8 mouse cellular contexts compared by ENCODE assay signal in genomic region chr3:103020249-103020942, GRCm38 (mm10). TPM values are rescaled to one million over a fixed set of nuclear protein-coding genes. Genes with fewer than 3 reads are reported as not detected.
DNase-seq lines count a peak whose midpoint lies in the region; ATAC-seq and TF ChIP-seq lines count a peak whose summit lies in the region.

Csde1 (plus strand) TSS chr3:103020426.

- WGBS in heart, embryonic 12.5 days, result under 1% methylated on average over 55 of the region's 55 CpGs
- under 1% methylated on average over 55 of the region's 55 CpGs for WGBS in kidney, postnatal 0 days
- WGBS in liver, embryonic 11.5 days, result under 1% methylated on average over 55 of the region's 55 CpGs
- WGBS in stomach, embryonic 14.5 days, result under 1% methylated on average over 55 of the region's 55 CpGs

- H3K4me2 ChIP-seq in heart, embryonic 12.5 days, result peak within 1 kb of the TSS; percentile 77
- H3K4me2 ChIP-seq in kidney, postnatal 0 days (ENCODE audit: low read length), result peak within 1 kb of the TSS; percentile 58
- peak within 1 kb of the TSS; percentile 78 for H3K4me2 ChIP-seq in liver, embryonic 11.5 days
- H3K4me2 ChIP-seq in stomach, embryonic 14.5 days (replicated peaks; ENCODE audit: low read depth, low read length), result peak within 1 kb of the TSS; percentile 82

- H3K36me3 ChIP-seq in heart, embryonic 12.5 days, result no peaks in the 10 kb centered on the region
- no peaks in the 10 kb centered on the region for H3K36me3 ChIP-seq in kidney, postnatal 0 days (ENCODE audit: insufficient read depth, low read length)
- H3K36me3 ChIP-seq in liver, embryonic 11.5 days (ENCODE audit: control insufficient read depth, insufficient read depth, low read length), result no peaks in the 10 kb centered on the region; the same call in 1 of the 2 replicates
- H3K36me3 ChIP-seq in stomach, embryonic 14.5 days (ENCODE audit: control insufficient read depth, insufficient read depth, low read length), result no peaks in the 10 kb centered on the region

- H3K4me1 ChIP-seq in heart, embryonic 12.5 days (replicated peaks), result peaks cover 18% of the 10 kb centered on the region
- H3K4me1 ChIP-seq in kidney, postnatal 0 days (replicated peaks; ENCODE audit: insufficient read depth, low read length), result 0 out of 2 replicates have a peak, but pooled peaks cover 9% of the 10 kb centered on the region
- H3K4me1 ChIP-seq in liver, embryonic 11.5 days (replicated peaks; ENCODE audit: control insufficient read depth, insufficient read depth, low read length), result peaks cover 14% of the 10 kb centered on the region
- peaks cover 4% of the 10 kb centered on the region; the same call in 1 of the 2 replicates for H3K4me1 ChIP-seq in stomach, embryonic 14.5 days (ENCODE audit: control insufficient read depth, insufficient read depth, low read length)

- H3K27me3 ChIP-seq in heart, embryonic 12.5 days (replicated peaks), result no peaks in the 10 kb centered on the region
- H3K27me3 ChIP-seq in kidney, postnatal 0 days (ENCODE audit: insufficient read depth, low read length), result no peaks in the 10 kb centered on the region
- no peaks in the 10 kb centered on the region for H3K27me3 ChIP-seq in liver, embryonic 11.5 days (replicated peaks; ENCODE audit: control insufficient read depth, insufficient read depth, low read length)
- no peaks in the 10 kb centered on the region for H3K27me3 ChIP-seq in stomach, embryonic 14.5 days (ENCODE audit: control insufficient read depth, insufficient read depth, low read length)

- H3K27ac ChIP-seq in heart, embryonic 12.5 days (ENCODE audit: poor library complexity, severe bottlenecking), result peak within 1 kb of the TSS; percentile 90
- peak within 1 kb of the TSS; percentile 95 for H3K27ac ChIP-seq in kidney, postnatal 0 days
- peak within 1 kb of the TSS; percentile 90 for H3K27ac ChIP-seq in liver, embryonic 11.5 days (ENCODE audit: low read depth, low read length)
- H3K27ac ChIP-seq in stomach, embryonic 14.5 days (ENCODE audit: low read length), result peak within 1 kb of the TSS; percentile 96

- no peaks in the 10 kb centered on the region for H3K9me3 ChIP-seq in heart, embryonic 12.5 days (replicated peaks)
- H3K9me3 ChIP-seq in kidney, postnatal 0 days (replicated peaks; ENCODE audit: low read length), result no peaks in the 10 kb centered on the region
- H3K9me3 ChIP-seq in liver, embryonic 11.5 days (ENCODE audit: control insufficient read depth, low read length), result no peaks in the 10 kb centered on the region
- no peaks in the 10 kb centered on the region for H3K9me3 ChIP-seq in stomach, embryonic 14.5 days (ENCODE audit: control insufficient read depth, low read depth, low read length)

- peak within 1 kb of the TSS; percentile 97 for H3K9ac ChIP-seq in heart, embryonic 12.5 days
- peak within 1 kb of the TSS; percentile 93 for H3K9ac ChIP-seq in kidney, postnatal 0 days (ENCODE audit: low read depth, low read length)
- H3K9ac ChIP-seq in liver, embryonic 11.5 days (ENCODE audit: low read depth, low read length), result peak within 1 kb of the TSS; percentile 98
- peak within 1 kb of the TSS; percentile 95 for H3K9ac ChIP-seq in stomach, embryonic 14.5 days (replicated peaks; ENCODE audit: low read depth, low read length)

- peak within 1 kb of the TSS; percentile 86 for H3K4me3 ChIP-seq in heart, embryonic 12.5 days
- peak within 1 kb of the TSS; percentile 87 for H3K4me3 ChIP-seq in kidney, postnatal 0 days (replicated peaks; ENCODE audit: low read depth, low read length)
- H3K4me3 ChIP-seq in liver, embryonic 11.5 days (ENCODE audit: low read depth, low read length), result peak within 1 kb of the TSS; percentile 84
- H3K4me3 ChIP-seq in stomach, embryonic 14.5 days (ENCODE audit: low read depth, low read length), result peak within 1 kb of the TSS; percentile 71

- ATAC-seq in erythroid progenitor cell, adult 5-6 weeks (replicated peaks; ENCODE audit: low FRiP score, poor library complexity, severe bottlenecking), result peak; percentile 95
- ATAC-seq in heart, embryonic 12.5 days (ENCODE audit: insufficient number of reproducible peaks, low FRiP score), result peak; percentile 94
- peak; percentile 94 for ATAC-seq in kidney, postnatal 0 days (replicated peaks; ENCODE audit: low FRiP score, low read depth)
- ATAC-seq in liver, embryonic 11.5 days (replicated peaks; ENCODE audit: low FRiP score), result peak; percentile 90
- ATAC-seq in stomach, embryonic 14.5 days (ENCODE audit: insufficient number of reproducible peaks, insufficient read depth, low FRiP score, low read depth), result peak; percentile 96

- peak; percentile 99 for DNase-seq in CD4-positive helper T cell, adult 2 months (ENCODE audit: low read depth, low spot score)
- peak; percentile 92 for DNase-seq in brain, embryonic 18.5 days (ENCODE audit: low read depth, low spot score)
- peak; percentile 99 for DNase-seq in kidney, postnatal 0 days (ENCODE audit: low spot score)
- peak; percentile 94 for DNase-seq in liver, embryonic 11.5 days (ENCODE audit: low spot score)
- peak; percentile 99 for DNase-seq in naive thymus-derived CD4-positive, alpha-beta T cell, adult 2 months (ENCODE audit: low read depth)

- TF ChIP-seq CTCF in kidney, postnatal 0 days (IDR thresholded peaks at IDR 0.05; ENCODE audit: low read depth), result no peak

RNA-seq across cellular contexts. Expression of gene Csde1, which starts in this region (rescaled TPM):
- 107 and 167 TPM in 2 replicates for total RNA-seq in erythroid progenitor cell, adult 5-6 weeks (2015; ENCODE audit: low replicate concordance)
- 273 and 323 TPM in 2 replicates for total RNA-seq in erythroid progenitor cell, adult 5-6 weeks (2017; ENCODE audit: low replicate concordance)
- 341 and 357 TPM in 2 replicates for polyA plus RNA-seq in heart, embryonic 12.5 days (2016; fragmentation: Nextera tagmentation; extraction: Ambion mirVana)
- polyA plus RNA-seq in kidney, postnatal 0 days (2015; fragmentation: Nextera tagmentation; extraction: Ambion mirVana), result 239 and 269 TPM in 2 replicates
- polyA plus RNA-seq in liver, embryonic 11.5 days (2014; fragmentation: Nextera tagmentation; extraction: Ambion mirVana), result 254 and 288 TPM in 2 replicates
- 455 and 466 TPM in 2 replicates for polyA plus RNA-seq in stomach, embryonic 14.5 days (2014; fragmentation: Nextera tagmentation; extraction: Ambion mirVana)

Comparison
In these comparisons a context has a peak if more than half of its experiments do, and no peak if none do; other contexts are left out.
1. Peak in every context shown above with its lines: DNase-seq, ATAC-seq, H3K4me3 ChIP-seq and H3K27ac ChIP-seq.